Mouse (Mus musculus) layer of hippocampus, adult 2 months (tissue): Measurements from ENCODE around the gene Etfa. TPM values are rescaled to one million over a fixed set of nuclear protein-coding genes. Genes with fewer than 3 reads are reported as not detected.

Experiments used
- DNase-seq, 2 experiments: peaks; one replicate each; pipeline ENCODE4 v3.0.0; 2022; ENCODE audit warnings: low spot score in 2 of 2
- H3K27ac ChIP-seq: fragments of 200-600 bp; 2 replicates; pipeline ENCODE4 v1.8.1; 2022
- H3K4me3 ChIP-seq: fragments of 200-600 bp; 2 replicates; pipeline ENCODE4 v1.8.1; 2022; ENCODE audit warnings: mild to moderate bottlenecking
- CTCF ChIP-seq: fragments of 200-600 bp; conservative IDR thresholded peaks from 2 replicates; pipeline ENCODE4 v1.8.1; 2022; ENCODE audit warnings: antibody characterized with exemption, mild to moderate bottlenecking, moderate library complexity
- total RNA-seq, 2 experiments: library from RNA; stranded (reverse); gene quantifications; 2 replicates each; pipeline ENCODE4 v1.2.3; 2021

Gene Etfa
- total RNA-seq, 2 experiments from 2014 or later = 38.6 to 44.8 TPM

DNA sequence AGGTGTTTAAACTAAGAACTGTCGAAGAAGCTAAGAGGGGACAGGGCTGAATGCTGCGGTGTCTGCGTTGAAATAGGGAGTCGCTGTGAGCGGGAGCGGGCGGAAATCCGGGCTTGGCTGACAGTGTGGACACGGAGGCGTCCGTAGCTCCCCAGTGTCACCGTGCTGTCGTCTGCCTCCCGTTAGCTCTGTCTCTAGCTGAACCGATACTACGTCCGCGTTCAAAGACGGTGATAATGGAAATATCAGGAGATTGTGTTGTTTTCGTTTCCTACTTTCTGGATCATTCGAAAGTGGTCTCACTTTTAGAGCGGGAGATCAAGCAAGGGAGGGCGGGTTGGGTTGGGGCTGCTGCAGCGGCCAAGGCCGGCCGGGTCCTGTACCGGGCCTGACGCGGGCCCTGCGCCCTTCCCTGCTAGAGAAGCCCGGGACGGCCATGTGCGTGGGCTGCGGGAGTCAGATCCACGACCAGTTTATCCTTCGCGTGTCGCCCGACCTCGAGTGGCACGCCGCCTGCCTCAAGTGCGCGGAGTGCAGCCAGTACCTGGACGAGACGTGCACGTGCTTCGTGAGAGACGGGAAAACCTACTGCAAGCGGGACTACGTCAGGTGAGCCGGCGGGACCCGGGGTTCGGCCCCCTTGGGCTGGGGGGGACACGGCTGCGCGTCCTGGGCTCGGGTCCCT is 29.8 kb upstream of the Etfa start:
- Histone ChIP-seq H3K4me3 (no peak overlapping the region), H3K27ac (no peak overlapping the region)
- no peak for DNase-seq
- no peak for TF ChIP-seq CTCF

GRCm38 (mm10) chr9:55540888-55541287 is 28.8 kb upstream of the Etfa start:
- DNase-seq = no peak
- no peak for TF ChIP-seq CTCF
- H3K27ac ChIP-seq = no peak overlapping the region
- peak overlapping the region; percentile 39; the same call in 1 of the 2 replicates for H3K4me3 ChIP-seq

GRCm38 (mm10) chr9:55540391-55540770 is 28.3 kb upstream of the Etfa start:
- H3K27ac ChIP-seq = no peak overlapping the region
- H3K4me3 ChIP-seq = no peak overlapping the region
- DNase-seq = no peak
- no peak for TF ChIP-seq CTCF

DNA sequence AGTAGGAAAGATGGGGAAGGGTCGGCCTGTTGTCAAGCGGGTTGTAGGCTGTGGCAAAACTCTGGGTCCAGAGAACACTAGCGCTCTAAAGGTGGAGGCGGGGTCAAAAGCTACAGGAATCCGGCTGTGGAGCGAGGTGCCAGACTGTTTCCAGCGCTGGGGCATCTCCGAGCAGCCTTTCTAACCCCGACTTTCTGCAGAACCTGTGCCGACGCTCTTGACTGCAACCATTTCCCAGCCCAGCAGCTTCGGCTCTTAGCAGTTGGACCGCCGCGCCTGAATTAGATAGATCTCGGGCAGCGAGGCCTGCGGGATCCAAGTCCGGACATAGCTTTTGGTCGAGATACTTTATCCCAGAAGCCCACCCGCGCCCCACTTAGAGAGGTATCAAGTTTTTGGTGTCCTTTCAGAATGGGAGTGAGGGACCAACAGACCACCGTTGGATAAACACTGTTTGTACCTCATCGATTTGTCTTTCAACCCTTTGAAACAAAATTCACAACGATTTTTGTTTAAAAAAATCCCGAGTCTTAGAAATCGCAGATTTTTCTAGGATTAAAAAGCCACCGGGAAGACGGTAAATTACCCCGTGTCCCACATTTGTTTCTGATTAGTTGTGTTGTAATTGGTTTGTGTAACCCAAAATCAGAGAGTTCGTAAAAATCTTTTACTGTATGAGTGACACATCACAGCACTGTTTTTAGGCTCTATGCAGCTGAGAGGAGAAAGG is 27.8 kb upstream of the Etfa start:
- Histone ChIP-seq H3K27ac (no peak overlapping the region), H3K4me3 (no peak overlapping the region)
- no peak for DNase-seq
- no peak for TF ChIP-seq CTCF

- no peak for DNase-seq
- TF ChIP-seq CTCF = no peak
- Histone ChIP-seq H3K27ac (no peak overlapping the region), H3K4me3 (no peak overlapping the region)
These were observed 27.0 kb upstream of the Etfa start for GRCm38 (mm10) chr9:55539006-55539405.

DNA sequence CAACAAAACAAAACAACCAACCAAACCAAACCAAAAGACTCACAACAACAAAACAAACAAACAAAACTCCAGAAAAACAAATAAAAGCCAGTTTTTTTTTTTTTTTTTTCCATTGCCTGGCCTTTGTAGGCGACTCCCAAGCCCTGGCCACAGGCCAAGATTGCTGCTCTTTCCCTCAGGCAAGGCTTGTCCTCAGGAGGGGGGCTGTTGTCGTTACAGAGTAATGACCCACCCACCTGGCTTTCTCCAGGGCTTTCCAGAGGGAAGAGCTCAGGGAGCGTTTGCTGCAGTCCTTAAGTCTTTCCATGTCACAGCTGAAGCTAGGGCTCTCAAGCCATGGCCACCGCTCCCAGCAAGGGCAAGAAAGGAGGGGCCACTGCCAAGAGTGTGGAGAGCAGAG is 26.3 kb upstream of the Etfa start, which contains the start of gene Isl2:
Isl2 (plus strand) TSS at position 296 of the 400 bp plus-strand sequence.
- Histone ChIP-seq H3K4me3 (no peak within 1 kb of the TSS), H3K27ac (no peak within 1 kb of the TSS)
- no peak for DNase-seq
- TF ChIP-seq CTCF = no peak

- peak; percentile 90 for TF ChIP-seq CTCF
- DNase-seq = peak; percentile 12 to 56
- no peak overlapping the region for H3K27ac ChIP-seq
- no peak overlapping the region for H3K4me3 ChIP-seq
These were observed 23.9 kb upstream of the Etfa start for GRCm38 (mm10) chr9:55535907-55536306.

DNA sequence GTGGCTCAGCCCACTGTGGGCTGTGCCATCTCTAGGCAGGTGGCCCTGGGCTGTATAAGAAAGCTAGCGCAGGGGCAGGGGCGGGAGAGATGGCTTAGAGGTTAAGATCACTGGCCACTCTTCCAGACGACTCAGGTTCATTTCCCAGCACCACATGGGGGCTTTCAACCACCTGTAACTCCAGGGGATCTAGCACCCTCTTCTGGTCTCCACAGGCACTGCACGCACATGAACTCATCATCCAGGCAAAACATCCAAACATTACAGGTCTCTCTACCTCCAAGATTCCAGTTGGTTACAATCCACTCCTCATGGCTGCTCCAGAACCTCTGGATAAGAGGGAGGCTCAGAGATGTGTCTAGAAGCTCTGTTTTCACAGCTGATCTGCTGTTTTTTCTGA is 13.7 kb upstream of the Etfa start:
- no peak for DNase-seq
- Histone ChIP-seq H3K27ac (no peak overlapping the region), H3K4me3 (no peak overlapping the region)
- TF ChIP-seq CTCF = peak; percentile 61

GRCm38 (mm10) chr9:55511521-55511993 is 486 bp downstream of the Etfa start:
- Histone ChIP-seq H3K27ac (peak overlapping the region; percentile 94), H3K4me3 (peak overlapping the region; percentile 88)
- no peak for TF ChIP-seq CTCF
- DNase-seq = peak; percentile 27 to 38

GRCm38 (mm10) chr9:55510651-55511235 is 1.3 kb downstream of the Etfa start:
- TF ChIP-seq CTCF = no peak
- H3K4me3 ChIP-seq = peak overlapping the region; percentile 88; the same call in 1 of the 2 replicates

DNA sequence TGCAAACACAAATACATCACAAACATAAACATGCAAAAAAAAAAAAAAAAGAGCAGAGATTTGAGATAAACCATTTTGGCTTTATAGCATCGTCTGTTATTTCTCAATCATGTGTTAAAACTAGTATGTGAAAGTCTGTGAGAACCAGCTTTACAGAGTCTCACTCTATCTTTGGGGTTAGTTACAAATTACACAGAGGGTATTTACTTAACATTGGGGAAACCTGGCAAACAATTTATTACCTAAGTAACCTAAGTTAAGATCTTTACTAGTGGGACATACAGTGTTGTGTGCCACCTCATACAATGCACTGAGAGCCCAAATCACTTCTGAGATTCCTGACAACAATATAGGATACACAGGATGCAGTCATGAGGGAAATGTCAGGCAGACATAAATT is 2.3 kb downstream of the Etfa start:
- H3K4me3 ChIP-seq = no peak overlapping the region
- TF ChIP-seq CTCF = no peak
- no peak for DNase-seq
- H3K27ac ChIP-seq = no peak overlapping the region

More at GRCm38 (mm10) chr9:55510651-55511235, 1.3 kb downstream of the Etfa start:
- no peak for DNase-seq
- H3K27ac ChIP-seq = no peak overlapping the region

DNA sequence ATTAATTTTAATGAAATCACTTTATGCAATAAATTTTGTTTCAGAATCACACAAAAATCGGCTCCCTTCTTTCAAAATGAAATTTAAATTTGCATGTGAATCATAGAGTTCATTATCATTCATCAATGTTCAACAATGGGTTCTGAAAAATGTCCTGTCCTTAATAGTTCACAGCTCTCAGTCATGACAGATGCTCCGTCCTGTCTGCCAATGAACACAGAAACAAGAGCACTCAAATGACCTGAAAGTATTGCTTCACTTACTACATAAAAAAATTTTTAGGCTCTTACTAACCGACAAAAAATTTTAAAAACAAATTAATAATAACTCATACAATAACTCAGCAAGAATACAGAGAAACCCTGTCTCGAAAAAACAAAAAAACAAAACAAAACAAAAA is 3.3 kb downstream of the Etfa start:
- Histone ChIP-seq H3K27ac (no peak overlapping the region), H3K4me3 (no peak overlapping the region)
- DNase-seq = no peak
- TF ChIP-seq CTCF = no peak

DNA sequence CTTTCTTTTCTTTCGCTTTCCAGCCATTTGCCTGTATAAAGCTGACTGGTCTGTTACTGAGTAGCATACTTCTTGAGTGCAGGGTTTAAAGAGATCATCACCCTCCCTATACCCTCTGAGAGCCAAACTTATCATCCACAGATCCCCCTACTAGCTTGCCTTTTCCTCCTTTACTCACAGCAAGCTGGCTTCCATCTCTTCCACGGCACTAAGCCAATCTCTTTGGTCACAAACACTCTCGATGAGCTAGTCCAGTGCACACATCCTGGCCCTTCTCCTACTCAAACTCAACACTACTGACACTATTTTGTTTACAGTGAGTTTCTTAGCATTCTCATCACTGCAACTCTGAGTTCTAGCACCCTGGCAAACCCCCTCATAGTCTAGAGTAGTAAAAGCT is 4.1 kb downstream of the Etfa start:
- no peak for TF ChIP-seq CTCF
- no peak overlapping the region for H3K4me3 ChIP-seq
- no peak for DNase-seq
- no peak overlapping the region for H3K27ac ChIP-seq
